Mouse (Mus musculus) heart, embryonic 13.5 days (tissue): ENCODE results near the gene Ppid. TPM values are rescaled to one million over a fixed set of nuclear protein-coding genes. Genes with fewer than 3 reads are reported as not detected.

Source experiments
- ATAC-seq: fragments of 200-750 bp; cut with Nextera tagmentation; 2 replicates; pipeline ENCODE4 v1.8.0; 2017; ENCODE audit warnings: moderate TSS enrichment; ENCODE audit not compliant: insufficient number of reproducible peaks, low FRiP score, low TSS enrichment; ENCODE audit errors: extremely low read depth
- H3K27ac ChIP-seq: fragments of 300-500 bp; sonication (generic); replicated peaks from 2 replicates; pipeline ENCODE4 v1.5.1; 2015; ENCODE audit warnings: moderate library complexity, mild to moderate bottlenecking, inconsistent platforms
- H3K27me3 ChIP-seq: fragments of 300-500 bp; sonication (generic); replicated peaks from 2 replicates; pipeline ENCODE4 v1.6.1; 2015; ENCODE audit warnings: mild to moderate bottlenecking, inconsistent platforms
- H3K36me3 ChIP-seq: fragments of 300-500 bp; sonication (generic); 2 replicates; pipeline ENCODE4 v1.6.1; 2015; ENCODE audit warnings: mild to moderate bottlenecking, inconsistent platforms
- H3K4me1 ChIP-seq: fragments of 300-500 bp; sonication (generic); 2 replicates; pipeline ENCODE4 v1.6.1; 2015; ENCODE audit warnings: inconsistent platforms
- H3K4me2 ChIP-seq: fragments of 300-500 bp; sonication (generic); 2 replicates; pipeline ENCODE4 v1.6.1; 2015; ENCODE audit warnings: inconsistent platforms, mild to moderate bottlenecking, moderate library complexity
- H3K4me3 ChIP-seq: fragments of 300-500 bp; sonication (generic); 2 replicates; pipeline ENCODE4 v1.5.1; 2015; ENCODE audit warnings: moderate library complexity, mild to moderate bottlenecking, inconsistent platforms
- H3K9ac ChIP-seq: fragments of 300-500 bp; sonication (generic); 2 replicates; pipeline ENCODE4 v1.6.1; 2015; ENCODE audit warnings: inconsistent platforms, mild to moderate bottlenecking, moderate library complexity
- H3K9me3 ChIP-seq: fragments of 300-500 bp; sonication (generic); 2 replicates; pipeline ENCODE4 v1.6.1; 2016; ENCODE audit warnings: inconsistent platforms
- WGBS: fragments of 180-500 bp; shearing (Covaris S2); methylation state at CpG from one replicate; pipeline ENCODE4 v1.1.7; 2015; ENCODE audit warnings: mixed read lengths; 5-methylcytosine and 5-hydroxymethylcytosine counted together
- polyA plus RNA-seq: library from polyadenylated mRNA; unstranded; fragments of >200 nt; fragmentation: Nextera tagmentation; extraction: Ambion mirVana; gene quantifications from 2 replicates; pipeline ENCODE4 v1.2.1, GENCODE M21; 2015

The Ppid gene
- 98.8 and 111 TPM in 2 replicates for polyA plus RNA-seq

DNA sequence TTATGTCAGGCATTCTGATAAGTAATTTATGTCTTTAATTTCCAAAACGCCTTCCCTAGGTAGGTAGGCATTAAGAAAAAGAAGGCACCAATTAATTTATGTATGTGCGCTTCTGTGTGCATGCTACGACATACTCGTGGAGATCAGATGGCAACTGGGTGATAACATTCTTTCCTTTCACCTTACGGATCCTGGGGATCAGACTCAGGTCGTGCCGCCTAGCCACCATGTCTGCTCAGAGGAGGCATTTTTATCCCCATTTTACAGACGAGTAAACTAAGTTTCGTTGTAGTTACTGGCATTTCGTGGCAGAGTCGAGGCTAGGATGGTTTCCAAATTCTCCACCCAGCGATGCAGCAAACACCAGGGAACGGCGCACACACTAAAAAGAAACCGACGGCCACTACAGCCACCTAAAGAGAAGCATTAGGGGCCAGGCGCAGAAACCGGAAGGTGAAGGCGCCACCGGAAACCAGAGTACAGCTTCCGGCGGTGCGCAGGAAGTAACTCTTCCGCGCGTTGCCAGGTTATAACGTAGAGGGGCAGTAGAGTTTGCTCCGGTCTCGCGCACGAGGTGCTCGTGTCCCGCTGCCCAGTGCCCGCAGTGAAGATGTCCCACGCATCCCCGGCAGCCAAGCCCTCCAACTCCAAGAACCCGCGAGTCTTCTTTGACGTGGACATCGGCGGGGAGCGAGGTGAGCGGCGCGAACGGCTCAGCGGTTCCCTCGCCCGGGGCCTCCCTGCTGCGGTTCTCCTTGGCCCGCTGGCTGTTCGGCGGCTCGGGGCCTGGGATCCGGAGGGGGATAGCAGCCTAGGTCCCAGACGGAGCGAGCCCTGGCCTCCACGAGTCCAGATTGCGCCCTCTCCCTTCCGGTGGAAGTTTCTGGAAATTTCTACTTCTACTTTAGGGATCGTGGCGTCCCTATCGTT lies at the start of gene Ppid:
TSS of gene Ppid (plus strand) at position 480 of the 930 bp plus-strand sequence.
- Histone ChIP-seq H3K4me1 (peaks cover 17% of the 10 kb centered on the region), H3K9ac (peak within 1 kb of the TSS; percentile 88), H3K4me3 (peak within 1 kb of the TSS; percentile 91), H3K27me3 (no peaks in the 10 kb centered on the region), H3K27ac (peak within 1 kb of the TSS; percentile 85), H3K4me2 (peak within 1 kb of the TSS; percentile 91), H3K9me3 (no peaks in the 10 kb centered on the region), H3K36me3 (peaks cover 26% of the 10 kb centered on the region)
- ATAC-seq = peak; percentile 77
- WGBS = 2% methylated on average over 63 of the region's 63 CpGs

DNA sequence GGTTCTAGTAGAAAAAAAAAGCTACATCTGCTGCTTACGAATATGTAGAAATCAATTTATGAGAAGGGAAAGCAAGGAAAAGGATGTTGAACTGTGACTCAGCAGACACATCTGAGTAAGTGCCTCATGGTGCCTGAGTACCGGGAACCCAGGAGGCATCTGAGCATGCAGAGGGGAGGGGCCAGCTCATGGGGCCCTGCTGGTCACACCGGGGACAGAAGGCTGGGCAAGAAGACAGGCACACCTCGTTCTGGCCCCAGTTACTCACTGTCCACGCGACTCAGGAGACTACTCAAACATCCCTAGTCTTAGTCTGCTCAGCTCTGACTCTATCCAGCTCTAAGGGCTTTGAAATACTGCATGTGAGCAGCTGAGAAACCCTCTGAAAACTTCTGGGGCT lies 48.6 kb upstream of the Ppid start:
- ATAC-seq = no peak
- H3K36me3 ChIP-seq = no peaks in the 10 kb centered on the region
- no peaks in the 10 kb centered on the region for H3K9me3 ChIP-seq
- no peak overlapping the region for H3K27ac ChIP-seq
- no peaks in the 10 kb centered on the region for H3K27me3 ChIP-seq
- WGBS = 24% methylated on average over 6 of the region's 6 CpGs
- peak overlapping the region; percentile 30; the same call in 1 of the 2 replicates for H3K4me2 ChIP-seq
- H3K9ac ChIP-seq = no peak overlapping the region
- no peak overlapping the region for H3K4me3 ChIP-seq
- peaks cover 38% of the 10 kb centered on the region for H3K4me1 ChIP-seq

GRCm38 (mm10) chr3:79548681-79549437 lies 42.3 kb upstream of the Ppid start:
- Histone ChIP-seq H3K4me3 (no peak overlapping the region), H3K9ac (0 out of 2 replicates have a peak overlapping the region, but pooled peaks have one; percentile 3), H3K27ac (no peak overlapping the region), H3K4me2 (no peak overlapping the region), H3K36me3 (no peaks in the 10 kb centered on the region), H3K27me3 (no peaks in the 10 kb centered on the region), H3K9me3 (no peaks in the 10 kb centered on the region), H3K4me1 (peaks cover 15% of the 10 kb centered on the region)
- ATAC-seq = no peak
- 59% methylated on average over 17 of the region's 17 CpGs for WGBS

GRCm38 (mm10) chr3:79549751-79550393 lies 41.3 kb upstream of the Ppid start:
- Histone ChIP-seq H3K27me3 (no peaks in the 10 kb centered on the region), H3K4me2 (no peak overlapping the region), H3K9me3 (no peaks in the 10 kb centered on the region), H3K36me3 (no peaks in the 10 kb centered on the region), H3K27ac (no peak overlapping the region), H3K4me3 (no peak overlapping the region), H3K9ac (no peak overlapping the region), H3K4me1 (peaks cover 13% of the 10 kb centered on the region)
- no peak for ATAC-seq
- WGBS = 91% methylated on average over 8 of the region's 8 CpGs

DNA sequence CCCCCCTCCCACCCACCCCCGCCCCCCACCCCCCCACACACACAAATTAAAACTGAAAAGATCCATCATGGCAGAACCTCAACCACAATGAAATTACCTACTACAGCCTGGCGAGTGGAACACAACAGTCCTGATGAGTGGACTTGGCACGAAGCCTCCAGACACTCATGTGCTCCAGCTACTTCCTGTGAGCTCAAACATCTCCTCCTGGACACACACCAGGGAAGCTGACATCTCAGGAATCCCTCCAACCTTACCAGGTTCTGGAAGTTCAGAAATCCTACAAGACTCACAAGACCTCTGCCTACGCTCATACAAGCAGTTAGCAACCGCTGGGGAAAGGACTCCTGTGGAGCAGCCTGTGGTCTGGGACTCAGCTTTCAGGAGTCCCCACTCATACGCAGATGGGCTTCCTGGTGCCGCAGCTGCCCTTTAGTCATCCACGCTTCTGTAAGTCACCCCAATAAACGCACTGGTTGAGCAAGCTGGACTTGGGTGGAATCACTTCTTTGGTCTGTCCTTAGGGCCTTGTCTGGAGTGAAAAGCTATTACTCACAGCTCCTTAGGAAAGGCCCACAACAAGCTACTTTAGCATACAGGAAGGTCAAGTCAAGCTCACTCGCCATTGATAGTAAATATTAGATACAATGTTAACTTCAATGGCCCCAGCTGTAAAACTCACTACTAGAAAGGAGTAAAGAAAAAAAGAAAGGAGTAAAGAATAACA lies 39.2 kb upstream of the Ppid start:
- H3K27ac ChIP-seq = no peak overlapping the region
- no peaks in the 10 kb centered on the region for H3K36me3 ChIP-seq
- H3K4me1 ChIP-seq = peaks cover 13% of the 10 kb centered on the region
- no peaks in the 10 kb centered on the region for H3K9me3 ChIP-seq
- no peak overlapping the region for H3K4me2 ChIP-seq
- no peaks in the 10 kb centered on the region for H3K27me3 ChIP-seq
- no peak overlapping the region for H3K9ac ChIP-seq
- no peak for ATAC-seq
- H3K4me3 ChIP-seq = no peak overlapping the region
- 89% methylated on average over 9 of the region's 10 CpGs for WGBS

DNA sequence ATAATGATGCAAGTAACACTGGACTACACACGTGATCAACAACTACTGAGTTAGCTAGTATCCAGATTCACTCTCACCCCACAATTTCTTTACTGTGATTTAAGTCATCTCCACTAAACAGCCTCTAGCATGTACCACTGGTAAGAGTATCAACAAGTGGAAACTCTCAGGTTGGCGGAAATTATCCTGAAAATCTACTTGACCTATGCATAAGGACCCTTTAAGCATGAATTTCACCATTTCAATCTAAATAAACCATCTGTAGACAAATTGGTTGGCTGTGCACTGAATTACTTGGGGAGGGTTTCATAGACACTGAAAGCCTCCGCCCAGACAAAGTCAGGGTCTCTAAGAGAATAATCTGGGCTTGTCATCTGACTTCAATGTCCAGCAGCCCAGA lies 37.4 kb upstream of the Ppid start:
- Histone ChIP-seq H3K9ac (no peak overlapping the region), H3K27me3 (no peaks in the 10 kb centered on the region), H3K36me3 (no peaks in the 10 kb centered on the region), H3K27ac (no peak overlapping the region), H3K4me1 (peaks cover 14% of the 10 kb centered on the region), H3K4me2 (no peak overlapping the region), H3K4me3 (no peak overlapping the region), H3K9me3 (no peaks in the 10 kb centered on the region)
- no peak for ATAC-seq
- WGBS = 87% methylated on average over 3 of the region's 3 CpGs

- Histone ChIP-seq H3K4me2 (no peak overlapping the region), H3K9ac (no peak overlapping the region), H3K36me3 (no peaks in the 10 kb centered on the region), H3K9me3 (no peaks in the 10 kb centered on the region), H3K27ac (no peak overlapping the region), H3K4me3 (no peak overlapping the region), H3K4me1 (peaks cover 16% of the 10 kb centered on the region), H3K27me3 (no peaks in the 10 kb centered on the region)
- no peak for ATAC-seq
- 72% methylated on average over 6 of the region's 6 CpGs for WGBS
Measured at GRCm38 (mm10) chr3:79555061-79555460, 36.1 kb upstream of the Ppid start.

DNA sequence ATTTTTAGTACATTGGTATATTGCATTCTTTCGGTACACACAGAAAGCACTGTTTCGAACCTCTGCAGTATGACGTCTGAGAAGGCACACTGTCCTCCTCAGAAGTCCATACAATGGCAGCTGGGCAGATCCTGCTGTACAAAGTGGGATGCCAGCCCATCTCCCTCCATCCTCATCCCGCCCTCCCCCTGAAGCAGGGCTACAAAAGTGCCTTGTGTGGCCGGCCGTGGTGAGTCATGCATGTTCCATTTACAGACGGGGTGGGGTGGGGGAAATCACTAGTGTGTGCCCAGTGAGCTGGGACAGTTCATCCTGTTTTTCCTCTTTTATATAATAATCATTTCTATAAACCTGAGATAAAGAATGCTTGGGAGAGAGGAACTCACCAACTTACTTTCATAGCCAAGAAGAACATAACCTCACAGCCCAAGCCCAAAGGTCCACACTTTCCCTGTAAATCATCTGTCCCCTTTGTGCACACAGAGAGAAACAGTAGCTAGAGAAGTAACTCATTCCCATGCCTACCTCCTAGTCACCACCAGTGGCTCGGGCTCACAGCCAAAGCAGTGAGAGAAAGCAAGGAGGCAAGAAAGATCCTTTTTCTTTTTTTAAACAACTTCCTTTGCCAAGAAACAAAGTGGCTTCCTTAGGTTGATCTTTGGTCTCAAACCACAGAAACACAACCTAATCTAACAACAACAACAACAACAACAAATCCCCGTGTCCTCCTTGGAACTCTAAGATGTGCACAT lies 31.9 kb upstream of the Ppid start:
- ATAC-seq = no peak
- no peak overlapping the region for H3K4me2 ChIP-seq
- no peaks in the 10 kb centered on the region for H3K36me3 ChIP-seq
- no peaks in the 10 kb centered on the region for H3K9me3 ChIP-seq
- H3K4me1 ChIP-seq = peaks cover 11% of the 10 kb centered on the region
- H3K27ac ChIP-seq = peak overlapping the region; percentile 56
- no peak overlapping the region for H3K9ac ChIP-seq
- 62% methylated on average over 9 of the region's 9 CpGs for WGBS
- no peak overlapping the region for H3K4me3 ChIP-seq
- no peaks in the 10 kb centered on the region for H3K27me3 ChIP-seq

DNA sequence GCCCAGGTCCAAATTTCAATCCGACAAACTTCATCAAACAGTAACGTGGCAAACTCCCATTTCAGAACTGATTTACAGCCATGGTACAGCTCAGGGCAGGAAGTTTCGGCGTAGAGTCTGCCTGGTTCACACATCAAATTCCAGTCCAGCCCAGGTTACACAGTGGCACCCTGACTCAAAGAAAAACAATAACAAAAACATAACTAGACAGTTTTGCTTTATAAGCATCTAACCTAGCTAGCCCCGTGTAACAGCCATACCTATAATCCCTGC lies 31.4 kb upstream of the Ppid start:
- H3K9me3 ChIP-seq = no peaks in the 10 kb centered on the region
- peak overlapping the region; percentile 56 for H3K27ac ChIP-seq
- no peak overlapping the region for H3K4me3 ChIP-seq
- no peak overlapping the region for H3K4me2 ChIP-seq
- H3K9ac ChIP-seq = no peak overlapping the region
- no peak for ATAC-seq
- WGBS = 72% methylated on average over 5 of the region's 5 CpGs
- H3K27me3 ChIP-seq = no peaks in the 10 kb centered on the region
- peaks cover 13% of the 10 kb centered on the region for H3K4me1 ChIP-seq
- H3K36me3 ChIP-seq = no peaks in the 10 kb centered on the region

GRCm38 (mm10) chr3:79560555-79560954 lies 30.6 kb upstream of the Ppid start:
- H3K4me3 ChIP-seq = no peak overlapping the region
- H3K9me3 ChIP-seq = no peaks in the 10 kb centered on the region
- peaks cover 21% of the 10 kb centered on the region for H3K4me1 ChIP-seq
- H3K27ac ChIP-seq = no peak overlapping the region
- WGBS = 85% methylated on average over 6 of the region's 6 CpGs
- H3K36me3 ChIP-seq = no peaks in the 10 kb centered on the region
- no peak overlapping the region for H3K9ac ChIP-seq
- H3K4me2 ChIP-seq = no peak overlapping the region
- no peak for ATAC-seq
- no peaks in the 10 kb centered on the region for H3K27me3 ChIP-seq
